Mouse (Mus musculus): ENCODE data around the gene Gdf1. TPM values are rescaled to one million over a fixed set of nuclear protein-coding genes. Genes with fewer than 3 reads are reported as not detected.

Gene Gdf1
- polyA plus RNA-seq, 1 experiment from 2014 or later: 0.53 TPM

DNA sequence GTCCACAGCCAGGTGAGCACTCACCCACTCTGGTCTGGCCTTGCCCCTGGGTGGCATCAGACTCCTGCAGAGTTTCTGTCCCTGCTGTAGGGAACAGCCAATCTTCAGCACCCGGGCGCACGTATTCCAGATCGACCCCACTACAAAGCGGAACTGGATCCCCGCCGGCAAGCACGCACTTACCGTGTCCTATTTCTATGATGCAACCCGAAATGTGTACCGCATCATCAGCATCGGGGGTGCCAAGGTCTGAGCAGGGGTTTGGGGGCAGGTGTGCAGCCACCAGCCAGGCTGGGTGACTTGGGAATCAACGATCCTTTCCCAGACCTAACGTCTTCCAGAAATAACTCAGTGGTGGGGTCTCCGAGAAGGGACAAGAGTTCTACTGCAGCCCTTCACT is 44.3 kb upstream of the Gdf1 start:
- no peak overlapping the region for H3K4me2 ChIP-seq (replicated peaks; ENCODE audit: low read depth)
- H3K4me1 ChIP-seq (replicated peaks; ENCODE audit: control insufficient read depth, insufficient read depth): no peaks in the 10 kb centered on the region
- ATAC-seq (ENCODE audit: low FRiP score, low TSS enrichment) (no peak), DNase-seq (ENCODE audit: low spot score) (no peak)
- 96% methylated on average over 15 of the region's 15 CpGs for WGBS
- H3K27ac ChIP-seq (replicated peaks): no peak overlapping the region
- TF ChIP-seq EP300 (optimal IDR thresholded peaks at IDR 0.05) (no peak), CTCF (IDR thresholded peaks at IDR 0.05; ENCODE audit: low read depth) (no peak)
- H3K9me3 ChIP-seq (ENCODE audit: control insufficient read depth, low read length): no peaks in the 10 kb centered on the region
- no peak overlapping the region for H3K9ac ChIP-seq (ENCODE audit: low read length)
- H3K27me3 ChIP-seq (ENCODE audit: control insufficient read depth, insufficient read depth, low read length): no peaks in the 10 kb centered on the region
- no peak overlapping the region for H3K4me3 ChIP-seq (ENCODE audit: low read depth, low read length)
- peaks cover 6% of the 10 kb centered on the region for H3K36me3 ChIP-seq (ENCODE audit: control insufficient read depth, insufficient read depth, low read length)

DNA sequence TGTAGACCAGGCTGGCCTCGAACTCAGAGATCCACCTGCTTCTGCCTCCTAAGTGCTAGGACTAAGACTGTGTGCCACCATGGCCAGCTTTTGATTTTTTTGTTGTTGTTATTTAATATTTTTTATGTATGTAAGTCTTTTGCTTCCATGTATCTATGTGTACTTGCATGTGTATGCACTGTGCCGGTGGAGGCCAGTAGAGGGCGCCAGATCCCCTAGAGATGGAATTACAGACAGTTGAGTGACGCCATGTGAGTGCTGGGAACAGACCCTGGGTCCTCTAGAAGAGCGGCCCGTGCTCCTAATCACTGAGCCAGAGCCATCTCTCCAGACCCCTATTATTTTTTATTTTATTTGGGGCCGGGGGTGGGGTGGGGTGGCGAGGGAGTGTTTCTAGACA is 42.9 kb upstream of the Gdf1 start:
- Histone ChIP-seq H3K27ac (replicated peaks) (no peak overlapping the region), H3K9me3 (ENCODE audit: control insufficient read depth, low read length) (no peaks in the 10 kb centered on the region), H3K4me3 (ENCODE audit: low read depth, low read length) (no peak overlapping the region), H3K27me3 (ENCODE audit: control insufficient read depth, insufficient read depth, low read length) (no peaks in the 10 kb centered on the region), H3K4me2 (replicated peaks; ENCODE audit: low read depth) (no peak overlapping the region), H3K36me3 (ENCODE audit: control insufficient read depth, insufficient read depth, low read length) (peaks cover 6% of the 10 kb centered on the region), H3K4me1 (replicated peaks; ENCODE audit: control insufficient read depth, insufficient read depth) (no peaks in the 10 kb centered on the region), H3K9ac (ENCODE audit: low read length) (no peak overlapping the region)
- ATAC-seq (ENCODE audit: low FRiP score, low TSS enrichment): no peak
- WGBS: 89% methylated on average over 8 of the region's 8 CpGs
- DNase-seq (ENCODE audit: low spot score): no peak
- TF ChIP-seq EP300 (optimal IDR thresholded peaks at IDR 0.05) (no peak), CTCF (IDR thresholded peaks at IDR 0.05; ENCODE audit: low read depth) (peak; percentile 51)

GRCm38 (mm10) chr8:70293988-70294405 is 35.6 kb upstream of the Gdf1 start:
- peaks cover 41% of the 10 kb centered on the region for H3K36me3 ChIP-seq (ENCODE audit: control insufficient read depth, insufficient read depth, low read length)
- no peak for DNase-seq (ENCODE audit: low spot score)
- no peak overlapping the region for H3K4me2 ChIP-seq (replicated peaks; ENCODE audit: low read depth)
- no peak for TF ChIP-seq CTCF (IDR thresholded peaks at IDR 0.05; ENCODE audit: low read depth)
- TF ChIP-seq EP300 (optimal IDR thresholded peaks at IDR 0.05): no peak
- peak overlapping the region; percentile 49 for H3K27ac ChIP-seq (replicated peaks)
- H3K9ac ChIP-seq (ENCODE audit: low read length): no peak overlapping the region
- no peaks in the 10 kb centered on the region for H3K27me3 ChIP-seq (ENCODE audit: control insufficient read depth, insufficient read depth, low read length)
- no peaks in the 10 kb centered on the region for H3K9me3 ChIP-seq (ENCODE audit: control insufficient read depth, low read length)
- no peak overlapping the region for H3K4me3 ChIP-seq (ENCODE audit: low read depth, low read length)
- WGBS: 23% methylated on average over 5 of the region's 5 CpGs
- no peaks in the 10 kb centered on the region for H3K4me1 ChIP-seq (replicated peaks; ENCODE audit: control insufficient read depth, insufficient read depth)
- ATAC-seq (ENCODE audit: low FRiP score, low TSS enrichment): peak; percentile 5; the same call in 1 of the 2 replicates

- H3K4me3 ChIP-seq (ENCODE audit: low read depth, low read length): no peak overlapping the region
- no peaks in the 10 kb centered on the region for H3K9me3 ChIP-seq (ENCODE audit: control insufficient read depth, low read length)
- ATAC-seq (ENCODE audit: low FRiP score, low TSS enrichment): no peak
- H3K27me3 ChIP-seq (ENCODE audit: control insufficient read depth, insufficient read depth, low read length): no peaks in the 10 kb centered on the region
- H3K27ac ChIP-seq (replicated peaks): no peak overlapping the region
- H3K4me1 ChIP-seq (replicated peaks; ENCODE audit: control insufficient read depth, insufficient read depth): peaks cover 6% of the 10 kb centered on the region; the same call in 1 of the 2 replicates
- no peak overlapping the region for H3K9ac ChIP-seq (ENCODE audit: low read length)
- WGBS: 86% methylated on average over 3 of the region's 3 CpGs
- TF ChIP-seq EP300 (optimal IDR thresholded peaks at IDR 0.05) (no peak), CTCF (IDR thresholded peaks at IDR 0.05; ENCODE audit: low read depth) (no peak)
- DNase-seq (ENCODE audit: low spot score): no peak
- H3K36me3 ChIP-seq (ENCODE audit: control insufficient read depth, insufficient read depth, low read length): peaks cover 18% of the 10 kb centered on the region
- no peak overlapping the region for H3K4me2 ChIP-seq (replicated peaks; ENCODE audit: low read depth)
Observed at GRCm38 (mm10) chr8:70300881-70301280, 28.7 kb upstream of the Gdf1 start.

- DNase-seq (ENCODE audit: low spot score) (peak; percentile 94), ATAC-seq (ENCODE audit: low FRiP score, low TSS enrichment) (peak; percentile 92)
- WGBS: under 1% methylated on average over 40 of the region's 40 CpGs
- Histone ChIP-seq H3K9ac (ENCODE audit: low read length) (peak within 1 kb of the TSS; percentile 70), H3K4me2 (replicated peaks; ENCODE audit: low read depth) (peak within 1 kb of the TSS; percentile 80), H3K4me1 (replicated peaks; ENCODE audit: control insufficient read depth, insufficient read depth) (peaks cover 6% of the 10 kb centered on the region; the same call in 1 of the 2 replicates), H3K36me3 (ENCODE audit: control insufficient read depth, insufficient read depth, low read length) (peaks cover 7% of the 10 kb centered on the region), H3K9me3 (ENCODE audit: control insufficient read depth, low read length) (no peaks in the 10 kb centered on the region), H3K4me3 (ENCODE audit: low read depth, low read length) (peak within 1 kb of the TSS; percentile 52), H3K27ac (replicated peaks) (peak within 1 kb of the TSS; percentile 8), H3K27me3 (ENCODE audit: control insufficient read depth, insufficient read depth, low read length) (no peaks in the 10 kb centered on the region)
- TF ChIP-seq EP300 (optimal IDR thresholded peaks at IDR 0.05) (no peak), CTCF (IDR thresholded peaks at IDR 0.05; ENCODE audit: low read depth) (no peak)
Observed at GRCm38 (mm10) chr8:70302358-70302890, 27.2 kb upstream of the Gdf1 start, which contains the start of the genes Ddx49 and Cope. Ddx49 (minus strand) TSS chr8:70302489. Cope (plus strand) TSS chr8:70302518.

DNA sequence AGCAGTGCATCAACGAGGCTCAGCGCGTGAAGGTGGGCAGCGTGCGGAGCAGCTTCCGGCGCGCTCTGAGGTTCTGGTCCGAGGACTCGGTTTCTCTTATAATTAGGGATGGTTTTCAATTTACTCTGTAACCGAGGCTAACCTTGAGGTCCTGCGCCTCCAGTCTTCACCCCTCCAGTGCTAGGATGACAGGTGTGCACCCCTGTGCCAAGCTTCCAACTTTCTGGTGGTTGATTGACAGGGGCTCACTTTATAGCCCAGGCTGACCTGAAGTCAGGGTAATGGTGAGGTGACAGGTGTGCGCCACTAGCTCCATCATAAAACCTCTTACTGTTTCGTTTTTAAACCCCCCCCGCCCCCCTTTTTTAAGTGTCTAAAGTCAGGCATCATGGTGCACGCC is 26.7 kb upstream of the Gdf1 start:
- Histone ChIP-seq H3K9ac (ENCODE audit: low read length) (peak overlapping the region; percentile 70), H3K36me3 (ENCODE audit: control insufficient read depth, insufficient read depth, low read length) (peaks cover 7% of the 10 kb centered on the region), H3K9me3 (ENCODE audit: control insufficient read depth, low read length) (no peaks in the 10 kb centered on the region), H3K27me3 (ENCODE audit: control insufficient read depth, insufficient read depth, low read length) (no peaks in the 10 kb centered on the region), H3K4me2 (replicated peaks; ENCODE audit: low read depth) (peak overlapping the region; percentile 80), H3K4me3 (ENCODE audit: low read depth, low read length) (peak overlapping the region; percentile 52), H3K27ac (replicated peaks) (peak overlapping the region; percentile 8), H3K4me1 (replicated peaks; ENCODE audit: control insufficient read depth, insufficient read depth) (peaks cover 6% of the 10 kb centered on the region; the same call in 1 of the 2 replicates)
- 4% methylated on average over 16 of the region's 16 CpGs for WGBS
- peak; percentile 54 for ATAC-seq (ENCODE audit: low FRiP score, low TSS enrichment)
- TF ChIP-seq EP300 (optimal IDR thresholded peaks at IDR 0.05) (no peak), CTCF (IDR thresholded peaks at IDR 0.05; ENCODE audit: low read depth) (no peak)
- no peak for DNase-seq (ENCODE audit: low spot score)
